Mouse (Mus musculus): Measurements from ENCODE around the gene Rere. TPM values are rescaled to one million over a fixed set of nuclear protein-coding genes. Genes with fewer than 3 reads are reported as not detected.
"Not testable (repeated sequence)": the region's sequence is repeated elsewhere in the genome, so short reads cannot be mapped to it uniquely, and the experiment has no call there.

The Rere gene
- total RNA-seq, 2 experiments from 2014 or later: 84.7 to 103 TPM

DNA sequence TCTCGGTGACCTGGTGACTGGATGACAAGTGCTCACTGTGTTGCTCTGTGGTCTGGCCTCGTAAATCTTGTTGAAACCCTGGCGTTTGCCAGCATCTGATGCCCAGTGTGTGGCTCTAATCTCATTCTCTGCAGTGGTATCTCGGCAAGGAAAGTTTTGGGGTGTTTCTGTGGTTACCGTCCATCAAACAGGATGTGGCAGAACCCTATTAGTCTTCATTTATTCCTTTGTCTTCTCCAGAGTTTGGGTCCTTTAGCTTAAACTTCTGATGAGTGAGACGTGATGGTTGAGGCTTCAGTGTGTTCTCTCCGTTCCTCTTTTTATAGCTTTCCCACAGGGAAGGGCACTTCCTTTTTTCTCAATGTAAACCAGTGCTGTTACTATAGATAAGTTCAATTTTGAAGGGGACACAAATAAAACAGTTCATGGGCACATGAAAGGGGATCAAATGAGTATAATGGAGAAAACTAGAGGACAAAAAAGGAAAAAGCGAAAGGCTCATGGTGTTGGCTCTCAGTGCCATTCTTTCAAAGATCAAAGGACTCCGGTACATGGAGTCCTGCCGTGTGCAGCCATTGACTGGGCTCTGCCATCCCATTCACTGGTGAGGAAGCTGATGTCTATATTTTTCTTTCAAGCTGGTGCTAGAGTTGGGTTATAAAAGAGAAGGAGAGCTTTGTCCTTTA, 191.4 kb downstream of the Rere start:
- intact Hi-C loops (cut with DNase I): no loop called here
- no peak for DNase-seq (ENCODE audit: low spot score in 2 of 2)

DNA sequence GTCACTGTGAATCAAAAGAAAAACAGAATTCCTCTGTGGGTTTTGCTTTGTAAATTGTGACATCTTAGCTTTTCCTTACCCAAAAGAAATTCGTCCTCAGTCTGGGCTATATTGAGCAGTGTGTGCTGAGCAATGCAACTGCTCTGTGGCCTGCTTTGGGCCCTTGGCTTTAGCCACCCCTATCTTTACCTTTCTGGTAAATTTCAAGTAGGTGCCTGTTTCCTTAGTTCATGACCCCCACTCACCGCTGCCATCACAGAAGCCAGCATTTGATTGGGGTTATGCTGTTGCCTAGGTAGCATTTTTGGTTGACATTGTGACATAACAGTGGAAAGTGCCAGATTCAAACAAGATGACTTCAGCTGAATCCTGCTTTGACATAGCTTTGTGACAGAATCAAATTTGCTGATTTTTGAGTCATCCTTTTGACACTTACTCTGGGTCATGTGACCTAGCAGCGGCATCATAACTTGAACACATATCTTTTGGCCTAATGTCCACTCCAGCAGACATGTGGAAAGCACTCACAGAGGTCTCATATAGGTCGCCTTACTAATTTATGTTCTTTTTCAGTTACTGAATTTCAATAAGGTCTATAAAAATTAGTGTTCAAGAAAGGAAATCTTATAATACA, 192.1 kb downstream of the Rere start:
- intact Hi-C loops (cut with DNase I): no loop called here
- no peak for DNase-seq (ENCODE audit: low spot score in 2 of 2)

DNA sequence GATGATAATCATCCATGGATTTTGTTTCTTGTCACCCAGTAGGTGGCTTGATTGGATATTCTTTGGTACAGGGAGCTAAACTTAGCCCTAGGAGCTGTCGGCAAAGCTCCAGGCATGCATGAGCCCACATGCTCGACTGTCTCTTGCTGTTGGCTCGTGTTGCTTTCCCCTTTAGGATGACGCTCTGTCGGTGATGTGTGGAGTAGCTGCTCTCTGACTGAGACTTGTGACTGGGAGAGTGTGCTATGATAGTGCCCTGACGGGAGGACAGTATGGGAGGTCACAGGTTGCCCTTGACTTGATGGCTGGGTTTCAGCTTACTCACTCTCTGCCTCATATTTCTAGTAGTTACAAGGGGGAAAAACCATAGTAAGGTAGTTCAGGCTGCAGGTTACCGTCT, 192.6 kb downstream of the Rere start:
- peak; percentile 47 to 81 for DNase-seq (ENCODE audit: low spot score in 2 of 2)
- intact Hi-C loops (cut with DNase I): no loop called here

DNA sequence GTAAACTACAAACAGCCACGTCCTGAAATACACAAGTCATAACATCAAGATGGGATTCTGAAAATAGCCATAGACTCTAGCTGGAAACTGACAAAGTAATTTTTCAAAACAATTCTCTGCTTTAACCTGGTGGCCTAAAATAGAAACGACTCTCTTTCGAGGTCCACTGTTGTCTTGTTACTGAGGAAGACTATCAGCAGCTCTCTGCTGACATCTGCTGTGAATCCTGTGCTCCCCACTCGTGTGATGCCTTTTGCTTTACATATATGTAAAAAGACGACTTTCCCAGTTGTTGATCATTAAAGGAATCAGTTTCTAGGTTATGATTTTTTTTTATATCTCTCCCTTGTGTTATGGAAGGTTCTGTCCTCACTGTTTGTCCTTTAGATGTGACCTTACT, 194.8 kb downstream of the Rere start:
- DNase-seq (ENCODE audit: low spot score in 2 of 2): no peak
- intact Hi-C loops (cut with DNase I): no loop called here

DNA sequence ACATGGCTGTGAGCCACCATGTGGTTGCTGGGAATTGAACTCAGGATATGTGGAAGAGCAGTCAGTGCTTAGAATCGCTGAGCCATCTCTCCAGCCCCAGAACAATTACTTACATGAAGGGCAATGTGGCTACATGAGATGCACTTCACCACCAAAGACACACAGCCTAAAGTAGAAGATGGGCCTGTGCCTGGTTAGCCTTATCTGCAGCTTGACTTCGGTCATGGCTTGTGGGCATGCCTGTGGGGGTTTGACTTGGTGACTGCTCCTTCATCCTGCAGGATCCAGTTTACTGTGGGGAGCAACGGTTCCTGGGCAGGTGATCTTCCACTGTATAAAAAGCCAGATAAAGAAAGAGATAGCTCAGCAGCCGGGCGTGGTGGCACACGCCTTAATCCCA, 196.6 kb downstream of the Rere start:
- DNase-seq (ENCODE audit: low spot score in 2 of 2): no peak
- intact Hi-C loops (cut with DNase I): no loop called here

DNA sequence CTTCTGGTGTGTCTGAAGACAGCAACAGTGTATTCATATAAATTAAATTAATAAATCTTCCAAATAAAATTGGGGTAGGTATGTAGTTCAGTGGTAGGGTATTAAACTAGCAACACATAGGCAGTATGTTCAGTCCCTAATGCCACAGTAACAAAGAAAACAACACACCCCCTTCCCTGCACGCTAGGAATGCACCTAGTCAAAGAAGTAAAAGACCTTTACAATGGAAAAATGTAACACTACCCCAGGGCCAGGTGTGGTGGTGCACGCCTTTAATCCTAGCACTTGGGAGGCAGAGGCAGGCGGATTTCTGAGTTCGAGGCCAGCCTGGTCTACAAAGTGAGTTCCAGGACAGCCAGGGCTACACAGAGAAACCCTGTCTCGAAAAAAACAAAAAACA, 201.6 kb downstream of the Rere start:
- DNase-seq (ENCODE audit: low spot score in 2 of 2); intact Hi-C loops (cut with DNase I): not testable (repeated sequence)

DNA sequence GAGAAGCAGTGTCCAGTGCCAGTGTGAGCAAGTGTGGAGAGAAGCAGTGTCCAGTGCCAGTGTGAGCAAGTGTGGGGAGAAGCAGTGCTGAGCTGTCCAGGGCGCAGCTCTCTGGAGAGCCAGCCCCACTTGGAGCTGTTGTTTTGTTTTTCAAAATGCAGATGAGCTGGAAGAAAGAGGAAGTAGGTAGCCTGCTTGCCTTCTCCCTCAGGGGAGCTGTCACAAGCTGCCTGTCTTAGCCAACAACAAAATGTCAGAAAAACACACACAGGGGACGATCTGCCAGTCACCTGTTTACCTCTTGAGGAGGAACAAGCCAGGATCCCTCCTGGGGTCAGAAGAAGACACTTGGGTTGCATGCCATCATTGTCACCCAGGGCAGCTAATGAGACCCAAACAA, 204.7 kb downstream of the Rere start:
- intact Hi-C loops (cut with DNase I): loop anchor here (5.0 kb wide), 1 partner anchor 101 kb away; no protein-coding TSS in a partner anchor
- no peak for DNase-seq (ENCODE audit: low spot score in 2 of 2)

DNA sequence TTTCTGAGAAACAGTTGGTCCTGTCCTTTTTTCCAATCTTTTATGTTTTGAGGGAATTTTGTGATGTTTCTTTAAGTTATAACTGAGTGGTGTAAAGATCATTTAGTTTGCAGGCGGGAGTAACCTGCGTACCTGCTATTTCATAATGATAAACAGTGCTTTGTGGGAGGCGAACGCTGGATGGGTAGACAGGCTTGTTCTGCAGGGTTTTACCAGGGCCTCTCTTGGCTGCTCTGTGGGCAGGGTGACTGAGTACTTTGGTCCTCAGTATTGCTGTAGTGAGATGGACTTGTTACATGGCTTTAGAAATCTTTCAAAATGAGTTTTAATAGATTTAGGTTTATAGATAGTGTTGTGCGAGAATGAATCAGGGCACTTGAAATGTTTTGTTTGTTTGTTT, 205.7 kb downstream of the Rere start:
- intact Hi-C loops (cut with DNase I): loop anchor here (5.0 kb wide), 1 partner anchor 100 kb away; no protein-coding TSS in a partner anchor
- no peak for DNase-seq (ENCODE audit: low spot score in 2 of 2)

DNA sequence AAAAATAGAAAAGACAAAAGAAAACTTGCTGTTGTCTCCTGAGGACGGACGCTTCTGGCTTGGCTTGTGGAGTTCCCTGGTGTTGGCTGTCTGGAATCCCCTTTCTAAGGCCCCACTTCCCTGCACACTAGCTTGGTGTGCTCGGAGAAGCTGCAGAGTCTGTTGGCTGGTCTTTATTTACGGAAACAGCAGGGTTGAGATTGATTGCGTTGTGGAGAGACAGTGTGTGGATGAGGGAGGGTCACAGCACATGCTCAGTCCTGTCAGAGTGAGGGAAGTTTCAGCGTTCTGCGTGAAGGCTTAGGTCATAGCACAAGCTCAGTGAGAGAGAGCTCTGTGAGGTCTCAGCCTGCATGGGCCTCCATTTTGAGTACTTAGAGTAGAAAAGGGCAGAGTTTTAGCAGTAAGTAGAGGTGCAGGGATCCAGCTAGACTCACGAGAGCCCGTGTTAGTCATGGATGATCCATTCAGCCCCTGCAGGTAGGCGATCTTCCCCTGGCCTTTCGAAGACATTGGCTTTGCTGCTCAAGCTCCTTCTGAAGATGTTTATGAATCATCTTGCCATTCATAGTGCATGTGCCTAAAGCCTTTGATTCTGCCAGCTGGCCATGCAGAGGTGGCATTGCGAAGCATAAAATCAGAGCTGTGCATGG, 206.8 kb downstream of the Rere start:
- intact Hi-C loops (cut with DNase I): loop anchor here (5.0 kb wide), 1 partner anchor 99 kb away; no protein-coding TSS in a partner anchor
- peak; percentile 79 to 92 for DNase-seq (ENCODE audit: low spot score in 2 of 2)

DNA sequence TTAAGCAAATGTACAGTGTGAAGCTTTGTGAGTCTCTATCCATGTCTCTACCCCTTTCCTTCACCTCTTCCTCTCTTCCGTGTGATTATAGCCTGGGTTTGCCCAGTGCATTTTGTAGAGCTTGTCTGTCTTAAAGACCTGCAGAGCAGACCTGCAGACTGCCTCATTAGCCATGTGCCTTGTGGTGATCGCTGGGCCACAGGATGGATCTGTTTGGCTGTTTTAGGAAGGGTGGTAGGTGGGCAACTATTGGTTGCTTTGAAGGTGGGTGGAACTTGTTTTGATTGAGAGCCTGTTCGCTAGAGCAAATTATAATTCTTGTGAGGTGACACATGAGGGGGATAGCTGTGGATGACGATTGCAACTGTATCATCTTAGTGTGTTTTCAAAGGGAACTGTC, 207.3 kb downstream of the Rere start:
- intact Hi-C loops (cut with DNase I): loop anchor here (5.0 kb wide), 1 partner anchor 99 kb away; no protein-coding TSS in a partner anchor
- peak in 1 of 2 experiments; percentile 58 for DNase-seq (ENCODE audit: low spot score in 2 of 2)

DNA sequence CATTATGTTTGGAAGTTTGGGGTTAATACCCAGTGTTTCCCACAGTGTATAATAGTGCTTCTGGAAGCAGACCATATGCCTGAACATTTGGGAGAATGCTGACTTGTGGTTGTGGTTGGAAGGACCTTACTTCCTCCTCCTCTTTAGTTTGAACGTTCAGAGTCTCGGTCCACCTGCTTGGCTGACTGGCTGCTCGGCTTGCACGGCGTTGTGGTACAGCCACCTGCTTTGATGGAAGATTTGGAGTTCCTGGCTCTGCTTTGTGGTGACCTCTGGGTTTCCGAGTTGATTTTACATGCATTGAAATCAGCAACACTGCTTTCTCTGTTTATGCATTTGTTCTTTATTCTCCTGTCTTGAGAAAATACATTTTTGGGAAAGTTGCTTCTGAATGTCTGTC, 208.6 kb downstream of the Rere start:
- intact Hi-C loops (cut with DNase I): no loop called here
- DNase-seq (ENCODE audit: low spot score in 2 of 2): no peak

DNA sequence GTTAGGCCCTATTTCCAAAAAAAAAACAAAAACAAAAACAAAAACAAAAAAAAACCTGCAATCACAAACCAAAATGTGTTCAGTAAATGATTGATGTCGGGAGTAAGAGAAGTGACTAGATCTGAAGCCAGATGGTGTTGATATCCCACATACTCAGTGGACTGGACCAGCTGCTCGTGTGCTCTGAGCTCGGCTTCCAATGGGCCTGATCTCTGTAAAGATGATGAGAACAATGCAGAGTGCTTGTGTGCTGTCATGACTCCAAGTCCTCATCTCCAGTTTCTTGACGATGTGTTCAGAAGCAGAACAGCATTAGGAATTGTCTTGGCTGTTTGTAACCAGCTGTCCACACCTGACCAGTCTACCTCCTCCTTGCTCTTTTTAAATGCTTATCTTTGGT, 210.3 kb downstream of the Rere start:
- intact Hi-C loops (cut with DNase I): no loop called here
- no peak for DNase-seq (ENCODE audit: low spot score in 2 of 2)

DNA sequence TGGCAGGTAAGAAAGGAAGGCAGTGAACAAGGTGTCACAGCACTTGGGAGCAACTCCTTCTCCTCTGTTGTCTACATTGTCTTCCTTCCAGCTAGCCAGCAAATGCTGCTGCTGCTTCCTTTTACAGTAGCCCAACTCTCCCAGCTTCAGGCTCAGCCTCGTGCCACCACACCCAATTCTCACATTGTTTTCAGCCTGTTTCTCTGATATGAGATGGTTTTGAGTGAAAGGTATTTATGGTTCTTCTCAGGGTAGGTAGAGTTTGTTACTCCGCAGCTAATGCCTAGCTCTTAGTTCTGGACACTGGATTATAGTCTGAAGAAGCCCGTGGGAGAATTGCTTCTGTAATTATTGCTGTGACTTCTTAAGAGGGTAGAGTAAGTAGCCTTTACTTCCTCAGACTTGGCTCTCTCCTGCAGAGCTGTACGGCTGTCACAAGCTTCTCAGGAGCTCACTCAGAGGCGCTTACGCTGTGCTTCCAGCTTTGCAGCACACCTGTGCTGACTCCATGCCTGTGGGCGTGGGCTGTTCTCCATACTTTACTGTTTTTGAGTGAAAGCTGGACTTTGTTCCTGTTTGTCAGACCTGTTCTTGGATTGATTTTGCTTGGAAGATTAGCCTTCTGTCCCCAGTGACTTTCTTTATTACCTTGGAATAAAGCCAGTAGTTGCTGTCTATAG, 212.0 kb downstream of the Rere start:
- DNase-seq (ENCODE audit: low spot score in 2 of 2): no peak
- intact Hi-C loops (cut with DNase I): no loop called here

DNA sequence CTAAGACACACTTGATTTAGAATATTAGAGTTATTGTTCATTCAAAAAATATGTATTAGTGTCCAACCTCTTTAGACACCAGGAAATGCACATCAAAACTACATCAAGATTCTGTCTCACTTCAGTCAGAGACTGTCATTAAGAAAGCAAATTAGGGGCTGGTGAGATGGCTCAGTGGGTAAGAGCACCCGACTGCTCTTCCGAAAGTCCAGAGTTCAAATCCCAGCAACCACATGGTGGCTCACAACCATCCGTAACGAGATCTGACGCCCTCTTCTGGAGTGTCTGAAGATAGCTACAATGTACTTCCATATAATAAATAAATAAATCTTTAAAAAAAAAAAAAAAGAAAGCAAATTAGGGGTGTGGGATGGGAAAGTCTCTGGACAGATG, 212.5 kb downstream of the Rere start:
- DNase-seq (ENCODE audit: low spot score in 2 of 2); intact Hi-C loops (cut with DNase I): not testable (repeated sequence)

DNA sequence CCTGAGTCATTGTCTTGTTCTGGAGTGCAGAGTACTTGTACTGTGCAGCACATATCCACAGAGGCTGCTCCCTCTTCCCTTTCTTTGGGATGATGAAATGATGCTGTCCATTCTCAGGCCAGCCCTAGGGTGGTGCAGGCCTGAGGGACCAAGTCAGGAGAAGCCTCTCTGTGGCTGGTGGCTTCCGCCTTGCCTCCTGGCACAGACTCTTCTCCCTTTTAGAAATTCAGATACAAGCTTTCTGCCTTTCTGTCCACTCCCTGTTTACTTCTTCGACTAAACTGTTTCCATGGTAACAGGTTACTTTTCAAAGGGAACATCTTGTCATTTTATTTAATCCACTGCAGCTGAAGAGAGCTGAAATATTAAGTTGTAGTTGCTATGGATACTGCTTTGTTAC, 214.1 kb downstream of the Rere start:
- no peak for DNase-seq (ENCODE audit: low spot score in 2 of 2)
- intact Hi-C loops (cut with DNase I): no loop called here

DNA sequence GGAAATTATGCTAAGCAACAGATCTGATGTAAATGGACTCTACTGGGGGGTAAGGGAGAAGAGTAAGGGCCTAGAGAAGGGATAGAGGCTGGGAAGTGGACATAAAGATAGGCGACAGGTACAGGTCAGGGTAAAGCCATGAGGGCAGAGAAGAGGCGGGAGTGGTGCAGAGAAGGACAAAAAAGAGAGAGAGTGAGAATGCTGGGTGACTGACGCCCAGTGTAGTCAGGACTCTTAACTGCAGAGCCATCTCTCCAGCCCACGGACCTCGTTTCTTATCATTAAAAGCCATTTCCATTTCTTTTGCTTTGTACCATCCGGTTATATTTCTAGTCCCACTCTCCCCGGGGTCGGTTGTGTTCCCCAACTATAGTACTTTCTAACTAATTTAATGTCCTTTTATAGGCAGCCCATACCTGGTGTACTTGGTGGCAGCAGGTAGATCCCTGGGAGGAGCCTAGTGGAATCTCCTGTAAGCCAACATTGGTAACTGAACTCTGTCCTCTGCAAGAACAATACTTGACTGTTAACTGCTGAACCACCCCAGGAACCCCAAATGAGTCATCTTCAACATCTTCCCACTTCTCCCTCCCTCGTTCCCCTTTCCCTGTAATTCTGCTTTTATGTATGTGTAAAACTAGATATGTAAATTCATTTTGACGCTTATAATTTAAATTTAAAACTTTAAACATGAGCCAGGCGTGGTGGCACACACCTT, 223.0 kb downstream of the Rere start:
- intact Hi-C loops (cut with DNase I): no loop called here
- DNase-seq (ENCODE audit: low spot score in 2 of 2): peak in 1 of 2 experiments; percentile 50

DNA sequence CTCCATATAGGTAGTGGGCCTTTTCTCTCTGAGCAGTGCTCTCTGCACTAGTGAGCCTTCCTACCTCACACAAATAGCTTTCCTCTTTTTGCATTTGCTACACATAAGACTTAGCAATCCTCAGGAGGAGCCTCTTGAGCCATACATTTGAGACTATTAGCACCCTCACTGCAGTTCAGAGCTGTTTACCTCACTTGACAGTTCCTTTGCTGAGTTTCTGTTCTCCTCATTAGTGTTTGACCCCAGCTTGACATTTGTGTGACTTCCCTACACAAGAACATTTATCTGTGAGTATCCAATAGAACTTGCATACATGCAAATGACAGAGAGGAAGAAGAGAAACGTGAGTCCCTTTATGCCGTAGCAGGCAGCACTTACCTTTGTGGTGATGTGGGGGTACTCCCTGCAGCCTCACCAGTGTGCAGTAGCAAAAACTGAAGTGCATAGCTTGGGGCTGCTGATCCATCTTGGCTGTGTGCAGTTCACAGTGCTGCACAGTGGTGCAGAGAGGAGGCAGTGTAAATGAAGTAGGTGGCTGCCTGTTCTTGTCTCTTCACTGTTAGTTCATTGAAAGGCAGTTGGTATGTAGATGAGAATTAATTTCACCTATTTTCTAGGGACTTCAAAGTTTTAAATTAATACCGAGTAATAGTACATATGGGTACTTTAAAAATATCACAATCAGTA, 227.7 kb downstream of the Rere start:
- DNase-seq (ENCODE audit: low spot score in 2 of 2): no peak
- intact Hi-C loops (cut with DNase I): no loop called here

DNA sequence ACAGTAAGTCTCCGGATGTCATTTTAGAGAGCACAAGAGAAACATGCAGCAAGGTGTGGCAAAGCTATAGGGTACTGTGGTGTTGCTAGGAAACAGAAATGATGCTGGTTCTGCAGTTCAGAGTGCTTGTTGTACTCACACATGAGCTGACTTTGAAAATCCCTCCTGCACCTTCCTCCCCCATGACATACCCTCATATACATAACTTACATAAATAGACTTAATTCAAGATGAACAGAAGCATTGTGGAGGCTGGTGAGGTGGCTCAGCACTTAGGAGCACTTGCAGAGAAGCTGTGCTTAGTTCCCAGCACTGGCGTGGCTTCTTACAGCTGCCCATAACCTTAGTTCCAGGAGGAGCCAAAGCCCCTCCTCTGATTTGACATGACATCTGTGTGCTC, 228.6 kb downstream of the Rere start:
- intact Hi-C loops (cut with DNase I): no loop called here
- DNase-seq (ENCODE audit: low spot score in 2 of 2): peak in 1 of 2 experiments; percentile 75

DNA sequence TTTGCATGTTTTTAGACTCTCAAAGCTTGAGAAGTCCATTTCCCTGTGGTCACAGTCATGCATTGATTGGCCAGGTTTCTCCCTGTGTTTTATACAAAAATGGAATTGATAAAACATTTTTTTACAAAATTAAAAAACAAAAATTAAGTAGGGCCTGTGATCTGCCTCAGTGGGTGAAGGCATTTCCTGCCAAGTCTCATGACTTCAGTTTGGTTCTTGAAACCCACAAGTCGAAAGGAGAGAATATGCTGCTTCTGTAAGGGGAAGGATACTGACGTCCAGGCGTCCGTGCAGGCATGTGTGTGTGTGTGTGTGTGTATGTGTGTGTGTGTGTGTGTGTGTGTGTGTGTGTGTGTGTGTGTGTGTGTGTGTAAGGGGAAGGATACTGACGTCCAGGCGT, 231.9 kb downstream of the Rere start:
- intact Hi-C loops (cut with DNase I); DNase-seq (ENCODE audit: low spot score in 2 of 2): not testable (repeated sequence)
